Mouse (Mus musculus) small intestine, adult 2 months (tissue): ENCODE results near the gene Ism1.

ENCODE experiments used
- CTCF ChIP-seq: fragments of 200-500 bp; IDR thresholded peaks from 2 replicates; pipeline ENCODE4 v1.5.1; 2012; ENCODE audit warnings: low read depth, mild to moderate bottlenecking, control low read depth, inconsistent platforms, low read length, moderate library complexity, mixed read lengths; ENCODE audit not compliant: insufficient replicate concordance, insufficient read length; ENCODE audit errors: extremely low read depth
- POLR2A ChIP-seq: fragments of 200-500 bp; IDR thresholded peaks from 2 replicates; pipeline ENCODE4 v1.6.1; 2012; ENCODE audit warnings: low read depth, mild to moderate bottlenecking, control low read depth, inconsistent platforms, low read length, moderate library complexity

GRCm38 (mm10) chr2:139757456-139757855 is 79.5 kb downstream of the Ism1 start:
- no peak for TF ChIP-seq CTCF
- no peak for TF ChIP-seq POLR2A
